Mouse (Mus musculus) small intestine, adult 10 weeks (tissue): ENCODE measurements around the gene Manea. TPM values are rescaled to one million over a fixed set of nuclear protein-coding genes. Genes with fewer than 3 reads are reported as not detected.

Experiments used
- polyA plus RNA-seq: library from polyadenylated mRNA; stranded (reverse); fragments of 350-450 nt; fragmentation: Illumina TruSeq; extraction: RNeasy Lipid Tissue Mini Kit (QIAGEN cat#74804); gene quantifications from one replicate; pipeline ENCODE4 v1.2.3, GENCODE M21; 2014; ENCODE audit warnings: low replicate concordance

The Manea gene
- polyA plus RNA-seq = 54.2 TPM

GRCm38 (mm10) chr4:26346443-26347106 is at the start of gene Manea:
TSS of gene Manea (minus strand) at chr4:26346891.

